Mouse (Mus musculus) heart, postnatal 0 days (tissue): Measurements from ENCODE around the gene Calhm1. TPM values are rescaled to one million over a fixed set of nuclear protein-coding genes. Genes with fewer than 3 reads are reported as not detected.

ENCODE experiments used
- ATAC-seq: fragments of 200-750 bp; cut with Nextera tagmentation; 2 replicates; pipeline ENCODE4 v1.8.0; 2017; ENCODE audit warnings: low read depth, moderate number of reproducible peaks, moderate library complexity; ENCODE audit not compliant: insufficient read depth
- DNase-seq: peaks from one replicate; pipeline ENCODE4 v3.0.0-alpha.2; 2016; ENCODE audit warnings: low spot score
- H3K27ac ChIP-seq: fragments of 300-500 bp; sonication (generic); 2 replicates; pipeline ENCODE4 v1.5.1; 2014; ENCODE audit warnings: low read depth, mild to moderate bottlenecking
- H3K27me3 ChIP-seq: fragments of 300-500 bp; sonication (generic); 2 replicates; pipeline ENCODE4 v1.6.1; 2014; ENCODE audit warnings: low read length, mixed read lengths; ENCODE audit not compliant: control insufficient read depth, insufficient read depth
- H3K36me3 ChIP-seq: fragments of 300-500 bp; sonication (generic); replicated peaks from 2 replicates; pipeline ENCODE4 v1.6.1; 2014; ENCODE audit warnings: low read length, mixed read lengths; ENCODE audit not compliant: control insufficient read depth, insufficient read depth
- H3K4me1 ChIP-seq: fragments of 300-500 bp; sonication (generic); 2 replicates; pipeline ENCODE4 v1.6.1; 2014; ENCODE audit warnings: antibody characterized with exemption; ENCODE audit not compliant: control insufficient read depth, insufficient read depth
- H3K4me2 ChIP-seq: fragments of 300-500 bp; sonication (generic); 2 replicates; pipeline ENCODE4 v1.6.1; 2014; ENCODE audit warnings: low read depth, mild to moderate bottlenecking, low read length, moderate library complexity
- H3K4me3 ChIP-seq: fragments of 300-500 bp; sonication (generic); 2 replicates; pipeline ENCODE4 v1.5.1; 2014; ENCODE audit warnings: low read depth, low read length
- H3K9ac ChIP-seq: fragments of 300-500 bp; sonication (generic); replicated peaks from 2 replicates; pipeline ENCODE4 v1.6.1; 2014; ENCODE audit warnings: low read depth, low read length, mixed read lengths
- H3K9me3 ChIP-seq: fragments of 300-500 bp; sonication (generic); replicated peaks from 2 replicates; pipeline ENCODE4 v1.6.1; 2016; ENCODE audit warnings: low read length; ENCODE audit not compliant: control insufficient read depth
- CTCF ChIP-seq: IDR thresholded peaks from 2 replicates; pipeline ENCODE4 v1.5.1; 2016; ENCODE audit warnings: antibody characterized with exemption, control low read depth, low read depth
- EP300 ChIP-seq: IDR thresholded peaks from 2 replicates; pipeline ENCODE4 v1.6.1; 2016; ENCODE audit warnings: antibody characterized with exemption, low read depth
- WGBS: fragments of 180-500 bp; shearing (Covaris S2); extraction: QIAGEN DNeasy Blood & Tissue Kit; methylation state at CpG from one replicate; pipeline ENCODE4 v1.1.7; 2014; 5-methylcytosine and 5-hydroxymethylcytosine counted together
- polyA plus RNA-seq: library from polyadenylated mRNA; unstranded; fragments of >200 nt; fragmentation: Nextera tagmentation; extraction: Ambion mirVana; gene quantifications from 2 replicates; pipeline ENCODE4 v1.2.1, GENCODE M21; 2015
- total RNA-seq: library from RNA; depleted of rRNA; stranded (reverse); fragments of >200 nt; gene quantifications from 2 replicates; pipeline ENCODE4 v1.2.3, GENCODE M21; 2014; ENCODE audit warnings: low replicate concordance

Calhm1 gene
- total and polyA plus RNA-seq, 2 experiments from 2014 or later, result not detected

GRCm38 (mm10) chr19:47167617-47168214 lies 23.7 kb upstream of the Calhm1 start:
- H3K4me3 ChIP-seq, result no peak overlapping the region
- H3K9me3 ChIP-seq, result no peaks in the 10 kb centered on the region
- no peak overlapping the region for H3K27ac ChIP-seq
- no peak for DNase-seq
- H3K9ac ChIP-seq, result no peak overlapping the region
- H3K4me1 ChIP-seq, result no peaks in the 10 kb centered on the region
- 44% methylated on average over 7 of the region's 7 CpGs for WGBS
- 0 out of 2 replicates have a peak, but pooled peaks have one; percentile 9 for ATAC-seq
- H3K36me3 ChIP-seq, result no peaks in the 10 kb centered on the region
- no peak overlapping the region for H3K4me2 ChIP-seq
- no peaks in the 10 kb centered on the region for H3K27me3 ChIP-seq
- TF ChIP-seq EP300 (no peak), CTCF (no peak)

GRCm38 (mm10) chr19:47166758-47167157 lies 22.7 kb upstream of the Calhm1 start:
- Histone ChIP-seq H3K27me3 (no peaks in the 10 kb centered on the region), H3K4me1 (no peaks in the 10 kb centered on the region), H3K4me3 (no peak overlapping the region), H3K4me2 (no peak overlapping the region), H3K9ac (no peak overlapping the region), H3K36me3 (no peaks in the 10 kb centered on the region), H3K27ac (no peak overlapping the region), H3K9me3 (no peaks in the 10 kb centered on the region)
- ATAC-seq, result no peak
- 24% methylated on average over 3 of the region's 3 CpGs for WGBS
- TF ChIP-seq CTCF (no peak), EP300 (no peak)
- no peak for DNase-seq

DNA sequence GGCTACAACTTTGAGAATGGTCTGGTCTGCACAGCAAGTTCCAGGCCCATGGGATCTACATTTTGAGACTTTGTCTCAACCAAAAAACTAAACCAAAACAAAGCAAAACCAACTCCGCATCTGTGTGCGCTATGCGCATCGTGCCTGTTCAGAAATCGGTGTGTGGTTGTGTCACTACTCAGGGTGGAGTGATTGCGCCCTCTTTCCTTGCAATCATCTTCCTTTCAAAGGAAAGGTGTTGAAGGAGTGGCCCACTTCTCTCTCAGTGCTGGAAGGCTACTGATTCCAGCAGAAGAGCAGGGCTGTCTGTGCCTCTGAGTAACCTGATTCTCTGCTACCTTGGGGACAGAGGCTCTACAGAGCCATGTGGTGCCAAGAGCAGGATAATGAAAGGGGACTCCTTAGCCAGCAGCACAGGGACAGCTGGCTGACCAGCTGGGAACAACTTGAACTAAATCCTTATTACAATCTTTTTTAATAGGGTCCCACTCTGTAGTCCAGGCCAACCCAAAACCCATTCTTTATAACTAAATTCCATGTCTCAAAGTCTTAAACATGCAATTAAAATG lies 19.2 kb upstream of the Calhm1 start:
- Histone ChIP-seq H3K9ac (no peak overlapping the region), H3K27ac (no peak overlapping the region), H3K9me3 (no peaks in the 10 kb centered on the region), H3K4me3 (no peak overlapping the region), H3K36me3 (no peaks in the 10 kb centered on the region), H3K4me1 (no peaks in the 10 kb centered on the region), H3K4me2 (no peak overlapping the region), H3K27me3 (no peaks in the 10 kb centered on the region)
- 87% methylated on average over 6 of the region's 6 CpGs for WGBS
- TF ChIP-seq CTCF (no peak), EP300 (no peak)
- ATAC-seq (no peak), DNase-seq (no peak)

- TF ChIP-seq CTCF (no peak), EP300 (no peak)
- Histone ChIP-seq H3K27ac (no peak overlapping the region), H3K4me2 (no peak overlapping the region), H3K4me3 (no peak overlapping the region), H3K27me3 (no peaks in the 10 kb centered on the region), H3K9me3 (no peaks in the 10 kb centered on the region), H3K36me3 (no peaks in the 10 kb centered on the region), H3K4me1 (no peaks in the 10 kb centered on the region), H3K9ac (no peak overlapping the region)
- WGBS, result 59% methylated on average over 4 of the region's 4 CpGs
- no peak for DNase-seq
- ATAC-seq, result no peak
These were observed 17.6 kb upstream of the Calhm1 start for GRCm38 (mm10) chr19:47161669-47162068.

- Histone ChIP-seq H3K9me3 (no peaks in the 10 kb centered on the region), H3K4me2 (no peak within 1 kb of the TSS), H3K4me3 (no peak within 1 kb of the TSS), H3K4me1 (no peaks in the 10 kb centered on the region), H3K27me3 (no peaks in the 10 kb centered on the region), H3K27ac (no peak within 1 kb of the TSS), H3K36me3 (no peaks in the 10 kb centered on the region), H3K9ac (no peak within 1 kb of the TSS)
- ATAC-seq (no peak), DNase-seq (no peak)
- WGBS, result 67% methylated on average over 11 of the region's 11 CpGs
- TF ChIP-seq CTCF, result no peak
- TF ChIP-seq EP300, result no peak
These were observed 13.6 kb upstream of the Calhm1 start, which contains the start of gene Calhm3 for GRCm38 (mm10) chr19:47157664-47158063. Gene Calhm3 (minus strand): TSS chr19:47157764.
